Mouse (Mus musculus): Measurements from ENCODE around the gene Rps18.

The Rps18 gene

DNA sequence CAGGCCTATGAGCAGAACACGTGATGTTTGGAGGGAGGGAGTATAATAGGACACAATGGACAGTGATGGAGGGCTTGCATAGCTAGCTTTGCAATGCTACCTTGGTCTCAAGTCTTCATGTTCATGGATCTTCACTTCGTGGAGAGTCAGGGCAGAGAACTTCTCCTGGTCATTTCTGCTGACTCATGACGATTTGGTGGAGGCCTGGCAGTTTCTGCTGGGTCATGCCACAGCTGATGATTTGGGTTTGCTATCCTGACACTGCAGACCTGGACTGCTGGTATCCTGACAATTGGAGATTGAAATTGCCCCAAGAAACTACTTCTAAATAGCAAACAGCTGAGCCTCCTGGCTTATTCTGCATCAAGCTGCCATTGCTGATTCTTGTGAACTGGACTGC lies 17.8 kb upstream of the Rps18 start:
- TF ChIP-seq CTCF (conservative IDR thresholded peaks at IDR 0.05; ENCODE audit: low read length), result no peak
- TF ChIP-seq POU5F1 (IDR thresholded peaks at IDR 0.05; ENCODE audit: borderline replicate concordance, low read length), result no peak
- TF ChIP-seq NANOG (IDR thresholded peaks at IDR 0.05; ENCODE audit: borderline replicate concordance, low read length), result no peak
- H3K36me3 ChIP-seq (ENCODE audit: insufficient read depth, low read length), result no peaks in the 10 kb centered on the region
- H3K4me3 ChIP-seq (replicated peaks; ENCODE audit: low read length), result no peak overlapping the region
- peaks cover 19% of the 10 kb centered on the region for H3K4me1 ChIP-seq (replicated peaks; ENCODE audit: low read depth, low read length)
- no peaks in the 10 kb centered on the region for H3K9me3 ChIP-seq (ENCODE audit: low read length)
- H3K27me3 ChIP-seq (ENCODE audit: insufficient read depth, low read length), result peaks cover 25% of the 10 kb centered on the region

DNA sequence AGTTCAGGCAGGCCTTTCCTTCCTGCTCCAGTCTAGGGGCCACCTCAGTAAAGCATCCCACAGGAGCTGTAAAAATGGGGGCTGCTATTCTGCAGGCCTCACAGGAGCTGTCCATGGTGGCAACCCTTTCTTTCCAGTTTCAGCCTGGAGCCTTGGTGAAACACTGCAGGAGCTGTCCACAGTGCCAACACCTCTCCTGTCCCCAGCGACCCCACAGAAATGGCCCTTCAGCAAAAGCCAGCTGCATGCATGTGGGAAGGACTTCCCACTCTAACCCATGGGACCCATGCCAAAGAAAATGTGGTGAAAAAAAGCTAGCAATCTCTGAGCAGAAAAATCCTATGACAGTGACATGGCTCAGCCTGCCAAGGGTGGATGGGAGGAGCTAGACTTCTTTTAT lies 16.9 kb upstream of the Rps18 start:
- Histone ChIP-seq H3K4me3 (replicated peaks; ENCODE audit: low read length) (no peak overlapping the region), H3K4me1 (replicated peaks; ENCODE audit: low read depth, low read length) (peaks cover 18% of the 10 kb centered on the region), H3K27me3 (ENCODE audit: insufficient read depth, low read length) (peaks cover 16% of the 10 kb centered on the region), H3K9me3 (ENCODE audit: low read length) (no peaks in the 10 kb centered on the region), H3K36me3 (ENCODE audit: insufficient read depth, low read length) (no peaks in the 10 kb centered on the region)
- TF ChIP-seq POU5F1 (IDR thresholded peaks at IDR 0.05; ENCODE audit: borderline replicate concordance, low read length), result no peak
- TF ChIP-seq NANOG (IDR thresholded peaks at IDR 0.05; ENCODE audit: borderline replicate concordance, low read length), result no peak
- no peak for TF ChIP-seq CTCF (conservative IDR thresholded peaks at IDR 0.05; ENCODE audit: low read length)

DNA sequence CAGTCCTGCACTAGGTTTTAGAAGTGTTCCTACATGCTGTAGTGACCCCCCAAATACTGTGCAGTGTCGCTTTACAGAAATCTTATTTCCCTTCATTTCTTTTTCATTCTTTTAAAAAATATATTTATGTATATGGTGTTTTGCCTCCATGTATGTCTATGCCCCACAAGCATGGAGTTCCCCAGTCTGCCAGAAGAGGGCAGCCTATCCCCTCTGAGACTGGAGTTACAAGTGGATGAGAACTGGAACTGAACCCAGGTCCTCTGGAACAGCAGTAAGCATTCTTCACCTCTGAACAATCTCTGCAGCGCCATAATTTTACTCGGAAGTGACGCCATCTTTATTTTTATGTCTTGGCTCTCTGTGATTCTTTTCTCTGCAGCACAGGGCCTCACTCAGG lies 13.6 kb upstream of the Rps18 start:
- TF ChIP-seq POU5F1 (IDR thresholded peaks at IDR 0.05; ENCODE audit: borderline replicate concordance, low read length) (no peak), NANOG (IDR thresholded peaks at IDR 0.05; ENCODE audit: borderline replicate concordance, low read length) (no peak), CTCF (conservative IDR thresholded peaks at IDR 0.05; ENCODE audit: low read length) (peak; percentile 82)
- Histone ChIP-seq H3K9me3 (ENCODE audit: low read length) (no peaks in the 10 kb centered on the region), H3K4me3 (replicated peaks; ENCODE audit: low read length) (no peak overlapping the region)

DNA sequence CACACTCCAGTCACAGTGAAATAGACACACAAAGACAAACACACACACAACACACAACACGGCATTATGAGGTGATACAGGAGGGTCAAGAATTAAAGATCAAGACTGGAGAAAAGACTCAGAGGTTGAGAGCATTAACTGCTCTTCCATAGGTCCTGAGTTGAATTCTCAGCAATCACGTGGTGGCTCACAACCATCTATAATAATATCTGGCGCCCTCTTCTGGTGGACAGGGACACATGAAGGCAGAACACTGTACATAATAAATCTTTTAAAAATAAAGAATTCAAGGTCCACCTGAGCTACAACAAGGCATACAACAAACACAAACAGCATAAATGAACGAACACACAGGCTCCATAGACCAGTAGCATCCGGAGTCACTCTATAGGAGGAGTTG lies 13.1 kb upstream of the Rps18 start:
- Histone ChIP-seq H3K9me3 (ENCODE audit: low read length) (no peaks in the 10 kb centered on the region), H3K4me1 (replicated peaks; ENCODE audit: low read depth, low read length) (peaks cover 17% of the 10 kb centered on the region), H3K36me3 (ENCODE audit: insufficient read depth, low read length) (peaks cover 26% of the 10 kb centered on the region), H3K4me3 (replicated peaks; ENCODE audit: low read length) (no peak overlapping the region), H3K27me3 (ENCODE audit: insufficient read depth, low read length) (no peaks in the 10 kb centered on the region)
- TF ChIP-seq NANOG (IDR thresholded peaks at IDR 0.05; ENCODE audit: borderline replicate concordance, low read length), result no peak
- peak; percentile 42 for TF ChIP-seq CTCF (conservative IDR thresholded peaks at IDR 0.05; ENCODE audit: low read length)
- no peak for TF ChIP-seq POU5F1 (IDR thresholded peaks at IDR 0.05; ENCODE audit: borderline replicate concordance, low read length)

More for the DNA sequence above, 13.6 kb upstream of the Rps18 start:
- Histone ChIP-seq H3K4me1 (replicated peaks; ENCODE audit: low read depth, low read length) (peaks cover 17% of the 10 kb centered on the region), H3K27me3 (ENCODE audit: insufficient read depth, low read length) (0 out of 2 replicates have a peak, but pooled peaks cover 4% of the 10 kb centered on the region), H3K36me3 (ENCODE audit: insufficient read depth, low read length) (peaks cover 23% of the 10 kb centered on the region)

DNA sequence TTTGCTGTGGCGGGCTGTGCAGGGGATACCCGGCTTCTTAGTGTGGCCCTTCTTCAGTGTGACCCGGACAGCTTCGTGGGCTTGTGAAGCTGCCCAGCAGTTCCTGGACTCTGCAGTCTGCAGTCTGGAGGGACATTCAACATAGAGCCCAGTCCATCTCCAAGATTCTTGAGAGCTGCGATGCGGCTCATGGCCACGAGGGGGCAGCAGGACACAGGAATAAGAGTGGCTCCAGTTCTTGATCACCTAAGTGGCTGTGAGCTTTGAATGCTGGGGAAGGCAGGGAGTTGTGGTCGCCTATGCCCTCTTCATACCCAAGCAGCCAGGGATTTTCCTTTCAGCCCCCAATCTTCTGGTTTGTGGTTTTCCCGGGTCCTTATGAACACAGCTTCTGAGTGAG lies 12.7 kb upstream of the Rps18 start:
- Histone ChIP-seq H3K4me1 (replicated peaks; ENCODE audit: low read depth, low read length) (peaks cover 17% of the 10 kb centered on the region), H3K4me3 (replicated peaks; ENCODE audit: low read length) (no peak overlapping the region), H3K9me3 (ENCODE audit: low read length) (no peaks in the 10 kb centered on the region), H3K27me3 (ENCODE audit: insufficient read depth, low read length) (no peaks in the 10 kb centered on the region), H3K36me3 (ENCODE audit: insufficient read depth, low read length) (peaks cover 30% of the 10 kb centered on the region)
- TF ChIP-seq NANOG (IDR thresholded peaks at IDR 0.05; ENCODE audit: borderline replicate concordance, low read length) (no peak), CTCF (conservative IDR thresholded peaks at IDR 0.05; ENCODE audit: low read length) (peak; percentile 83)

DNA sequence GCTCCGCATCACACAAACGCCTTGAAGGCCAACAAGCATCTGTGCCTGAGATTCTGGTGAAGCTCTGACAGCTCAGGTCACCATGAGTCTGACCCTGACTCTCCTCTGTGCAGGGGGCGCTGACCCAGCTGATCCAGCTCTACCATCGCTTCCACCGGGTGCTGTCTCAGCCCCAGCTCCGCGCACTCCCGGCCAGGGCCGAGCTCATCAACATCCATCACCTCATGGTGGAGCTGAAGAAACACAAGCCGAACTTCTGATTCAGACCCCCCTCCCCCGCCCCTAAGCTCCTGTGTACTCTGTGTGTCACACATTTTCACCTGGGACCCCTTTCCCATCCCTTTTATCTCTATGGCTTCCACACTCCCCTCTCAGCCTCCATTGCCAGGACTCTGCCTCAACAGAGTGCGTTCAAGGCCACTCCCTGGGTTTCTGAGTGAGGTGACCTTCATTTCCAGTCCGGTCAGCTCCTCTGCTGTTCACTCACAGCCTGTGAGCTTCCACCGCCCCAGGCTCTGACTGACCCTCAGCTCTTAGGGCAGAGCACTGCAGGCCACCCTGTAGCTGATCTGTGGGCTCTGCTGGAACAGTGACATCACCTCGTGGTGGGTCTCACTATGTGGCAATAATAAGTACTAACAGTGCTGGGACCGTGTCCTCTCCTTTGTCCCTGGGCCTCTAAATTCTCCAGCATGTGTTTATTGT lies 10.2 kb upstream of the Rps18 start:
- Histone ChIP-seq H3K4me1 (replicated peaks; ENCODE audit: low read depth, low read length) (peaks cover 17% of the 10 kb centered on the region), H3K4me3 (replicated peaks; ENCODE audit: low read length) (no peak overlapping the region), H3K36me3 (ENCODE audit: insufficient read depth, low read length) (peaks cover 55% of the 10 kb centered on the region), H3K9me3 (ENCODE audit: low read length) (no peaks in the 10 kb centered on the region), H3K27me3 (ENCODE audit: insufficient read depth, low read length) (no peaks in the 10 kb centered on the region)
- no peak for TF ChIP-seq NANOG (IDR thresholded peaks at IDR 0.05; ENCODE audit: borderline replicate concordance, low read length)
- TF ChIP-seq CTCF (conservative IDR thresholded peaks at IDR 0.05; ENCODE audit: low read length), result no peak
- no peak for TF ChIP-seq POU5F1 (IDR thresholded peaks at IDR 0.05; ENCODE audit: borderline replicate concordance, low read length)

DNA sequence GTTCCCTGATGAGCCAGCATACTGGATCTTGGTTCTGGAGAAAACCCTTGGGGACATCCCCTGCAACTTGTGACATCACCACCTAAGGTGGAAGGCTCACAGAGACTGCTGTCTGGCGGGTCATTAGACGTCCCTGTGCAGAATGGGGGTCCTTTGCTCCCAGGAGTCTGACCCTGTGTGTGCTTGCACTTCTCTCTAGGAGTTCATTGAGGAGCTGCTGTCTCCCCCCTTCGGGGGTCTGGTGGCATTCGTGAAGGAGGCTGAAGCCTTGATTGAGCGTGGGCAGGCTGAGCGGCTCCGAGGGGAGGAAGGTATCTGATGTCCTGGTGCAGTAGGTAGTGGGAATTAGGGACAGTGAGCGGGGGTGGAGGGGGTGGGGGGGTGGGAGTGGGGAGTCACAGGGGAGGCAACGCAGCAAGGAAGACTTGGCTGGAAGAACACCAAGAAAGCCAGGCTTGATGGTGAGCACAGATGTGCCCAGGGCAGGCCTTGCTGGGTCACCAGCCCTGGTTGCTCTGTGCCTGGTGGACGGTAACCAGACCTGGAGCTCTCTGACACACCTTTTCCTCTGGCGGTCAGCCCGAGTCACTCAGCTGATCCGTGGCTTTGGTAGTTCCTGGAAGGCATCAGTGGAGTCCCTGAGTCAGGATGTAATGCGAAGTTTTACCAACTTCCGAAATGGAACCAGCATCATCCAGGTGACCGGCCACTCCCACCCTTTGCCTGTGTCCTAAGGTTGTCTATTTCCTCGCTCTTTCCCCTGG lies 9.5 kb upstream of the Rps18 start:
- Histone ChIP-seq H3K27me3 (ENCODE audit: insufficient read depth, low read length) (no peaks in the 10 kb centered on the region), H3K36me3 (ENCODE audit: insufficient read depth, low read length) (peaks cover 62% of the 10 kb centered on the region), H3K4me3 (replicated peaks; ENCODE audit: low read length) (no peak overlapping the region), H3K9me3 (ENCODE audit: low read length) (no peaks in the 10 kb centered on the region), H3K4me1 (replicated peaks; ENCODE audit: low read depth, low read length) (peaks cover 17% of the 10 kb centered on the region)
- no peak for TF ChIP-seq NANOG (IDR thresholded peaks at IDR 0.05; ENCODE audit: borderline replicate concordance, low read length)
- no peak for TF ChIP-seq CTCF (conservative IDR thresholded peaks at IDR 0.05; ENCODE audit: low read length)
- TF ChIP-seq POU5F1 (IDR thresholded peaks at IDR 0.05; ENCODE audit: borderline replicate concordance, low read length), result no peak

DNA sequence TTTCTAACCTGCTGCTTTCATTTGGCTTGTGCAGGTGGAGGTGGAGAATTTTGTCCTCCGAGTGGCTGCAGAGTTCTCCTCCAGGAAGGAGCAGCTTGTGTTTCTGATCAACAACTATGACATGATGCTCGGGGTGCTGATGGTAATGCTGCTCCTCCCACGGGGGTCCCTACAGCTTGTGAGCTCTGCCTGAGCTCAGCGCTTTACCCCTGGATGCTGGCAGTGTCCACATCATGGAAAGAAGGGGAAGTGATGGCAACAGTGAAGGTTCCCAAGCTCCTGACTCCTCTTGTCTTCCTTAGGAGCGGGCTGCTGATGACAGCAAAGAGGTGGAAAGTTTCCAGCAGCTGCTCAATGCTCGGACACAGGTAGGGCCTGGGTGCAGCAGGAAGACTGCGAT lies 7.1 kb upstream of the Rps18 start:
- no peak for TF ChIP-seq CTCF (conservative IDR thresholded peaks at IDR 0.05; ENCODE audit: low read length)
- TF ChIP-seq POU5F1 (IDR thresholded peaks at IDR 0.05; ENCODE audit: borderline replicate concordance, low read length), result no peak
- TF ChIP-seq NANOG (IDR thresholded peaks at IDR 0.05; ENCODE audit: borderline replicate concordance, low read length), result no peak
- no peaks in the 10 kb centered on the region for H3K27me3 ChIP-seq (ENCODE audit: insufficient read depth, low read length)
- no peaks in the 10 kb centered on the region for H3K9me3 ChIP-seq (ENCODE audit: low read length)
- H3K4me1 ChIP-seq (replicated peaks; ENCODE audit: low read depth, low read length), result peaks cover 14% of the 10 kb centered on the region
- H3K4me3 ChIP-seq (replicated peaks; ENCODE audit: low read length), result no peak overlapping the region
- H3K36me3 ChIP-seq (ENCODE audit: insufficient read depth, low read length), result peaks cover 86% of the 10 kb centered on the region

All from E14TG2a.4 (cell line).